Mouse (Mus musculus) neural tube, embryonic 10.5 days (tissue): ENCODE results near the gene Adcyap1.

Source experiments
- DNase-seq: peaks from one replicate; pipeline ENCODE4 v3.0.0-alpha.2; 2017; ENCODE audit warnings: low spot score; ENCODE audit errors: extremely low spot score

The Adcyap1 gene

DNA sequence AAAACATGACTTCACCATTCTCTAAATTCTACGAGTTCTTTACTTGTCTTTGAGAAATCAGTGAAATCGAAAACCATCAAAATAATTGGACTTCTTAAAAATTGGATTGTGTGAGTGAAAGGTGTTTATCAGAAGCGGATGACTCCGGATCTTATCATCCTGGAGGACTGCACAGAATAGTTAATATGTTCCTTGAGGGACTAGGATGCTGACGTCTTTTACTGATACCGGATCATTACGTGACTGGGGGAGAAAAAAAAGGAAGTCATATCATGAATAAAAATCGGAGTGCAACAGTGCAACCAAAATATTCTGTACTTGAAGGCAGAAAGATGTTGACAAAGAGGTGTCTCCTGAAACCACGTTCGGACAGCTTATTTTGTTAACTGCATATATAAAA, at the start of gene Adcyap1:
TSS of gene Adcyap1 (plus strand) at position 301 of the 400 bp plus-strand sequence.
- DNase-seq: no peak

DNA sequence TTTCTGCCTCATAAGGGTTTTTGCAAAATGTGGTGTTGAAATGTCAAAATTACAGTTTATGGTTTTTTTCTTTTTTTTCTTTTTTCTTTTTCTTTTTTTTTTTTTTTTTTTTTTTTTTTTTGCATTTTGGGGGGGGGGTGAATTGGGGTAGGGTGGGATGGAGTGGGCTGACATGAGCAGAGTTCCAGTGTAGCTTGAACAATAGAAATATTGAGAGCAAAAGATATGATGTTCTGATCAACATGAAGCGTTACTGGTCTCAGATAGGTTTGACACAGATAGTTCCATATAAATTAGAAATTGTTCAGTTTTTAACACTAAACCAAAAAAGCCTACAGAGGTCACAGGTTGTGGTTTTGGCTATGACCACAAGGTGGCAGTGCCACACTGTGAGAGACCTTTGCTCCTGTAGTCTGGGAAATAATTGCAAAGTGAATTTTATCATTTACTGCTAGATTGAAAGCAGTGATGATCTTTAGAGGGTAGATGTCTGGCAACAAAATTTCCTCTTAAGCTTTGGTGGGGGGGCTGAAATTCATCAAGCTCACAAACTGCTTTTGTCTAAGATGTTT, 40.5 kb upstream of the Adcyap1 start:
- DNase-seq: peak; percentile 67

DNA sequence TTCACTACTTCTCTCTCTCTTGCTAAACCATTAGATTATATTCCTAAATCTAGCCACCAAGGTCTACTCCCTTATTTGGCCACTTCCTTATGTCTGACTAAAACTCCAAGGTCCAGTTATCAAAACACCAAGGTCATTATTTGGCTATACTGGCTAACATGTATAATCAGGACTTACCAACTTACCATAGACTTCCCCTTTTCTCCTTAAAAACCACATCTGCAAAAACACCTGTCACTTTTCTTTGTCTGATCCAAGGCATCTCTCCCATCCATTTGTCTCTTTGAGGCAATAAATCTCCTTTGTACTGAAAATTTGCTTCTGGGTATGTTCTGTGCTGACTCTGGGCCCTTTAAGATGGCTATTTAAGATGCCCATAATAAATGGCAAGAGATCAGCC, 29.2 kb upstream of the Adcyap1 start:
- no peak for DNase-seq

DNA sequence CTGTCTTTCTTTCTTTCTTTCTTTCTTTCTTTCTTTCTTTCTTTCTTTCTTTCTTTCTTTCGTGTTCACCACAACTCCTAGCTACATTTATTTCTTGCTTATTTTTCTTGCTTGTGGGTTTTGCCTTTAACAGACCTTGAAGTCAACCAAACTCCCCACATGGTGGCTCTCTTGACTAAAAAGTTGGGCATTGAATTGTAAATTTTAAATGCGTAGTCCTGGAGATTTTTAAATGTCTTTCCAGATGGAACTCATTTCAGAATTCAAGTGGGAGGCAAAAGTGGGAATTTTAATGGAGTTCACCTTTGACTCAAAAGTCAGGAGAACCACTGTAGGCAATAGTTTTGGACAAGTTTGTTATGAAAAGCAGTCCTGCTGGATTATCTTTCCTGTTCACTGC, 2.0 kb upstream of the Adcyap1 start:
- no peak for DNase-seq

DNA sequence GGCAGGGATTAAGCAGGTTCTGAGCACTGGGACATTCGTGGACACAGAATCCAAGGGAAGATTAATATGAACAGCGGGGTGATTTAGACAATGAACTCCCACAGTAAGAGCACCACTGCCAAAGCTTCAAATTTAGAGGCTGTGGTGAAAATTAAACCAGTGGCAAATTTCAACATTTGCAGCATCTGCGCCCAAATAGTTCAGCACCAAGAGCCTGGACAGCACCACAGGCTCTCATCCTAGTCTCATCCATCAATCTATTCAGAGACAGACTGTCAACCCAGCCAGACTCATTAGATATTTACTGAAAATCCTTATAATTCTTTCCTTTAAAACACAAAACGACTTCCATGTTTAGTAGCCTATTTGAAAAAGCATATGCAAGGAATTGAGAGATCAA, 604 bp upstream of the Adcyap1 start:
- DNase-seq: peak; percentile 24

DNA sequence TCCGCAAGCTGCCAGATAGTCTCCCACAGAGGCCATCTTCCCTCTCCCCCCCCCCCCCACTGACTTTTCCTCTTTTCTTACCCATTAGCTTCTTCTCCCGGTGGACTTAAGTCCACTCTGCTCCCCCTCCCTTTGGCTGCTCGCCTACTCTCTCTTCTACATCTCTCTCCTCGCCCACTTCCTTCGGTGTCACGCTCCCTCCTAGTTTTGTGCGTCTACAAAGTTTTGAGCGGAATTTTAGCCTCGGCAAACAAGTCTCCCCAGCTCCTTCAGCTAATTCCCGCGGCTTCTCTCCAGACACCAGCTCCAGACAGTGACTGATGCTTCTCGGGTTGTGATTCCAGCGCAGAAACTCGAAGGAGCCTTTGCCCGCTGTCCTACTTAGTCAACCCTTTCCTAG, 401 bp downstream of the Adcyap1 start:
- DNase-seq: peak; percentile 21

DNA sequence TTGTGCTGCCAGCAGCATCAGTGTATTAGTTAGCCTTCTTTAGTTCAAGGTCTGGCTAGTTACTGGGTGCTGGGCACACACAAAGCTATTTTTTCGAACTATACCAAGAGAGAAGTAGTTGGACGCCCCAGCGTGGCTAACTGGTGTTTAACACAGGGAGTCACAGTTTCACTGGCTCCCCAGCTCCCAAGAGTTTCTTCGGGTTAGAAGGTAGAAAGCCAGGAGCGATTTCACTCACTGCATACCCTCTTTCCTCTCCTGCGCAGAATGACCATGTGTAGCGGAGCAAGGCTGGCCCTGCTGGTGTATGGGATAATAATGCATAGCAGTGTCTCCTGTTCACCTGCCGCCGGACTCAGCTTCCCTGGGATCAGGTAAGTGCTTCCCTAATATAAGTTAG, 930 bp downstream of the Adcyap1 start:
- DNase-seq: peak; percentile 38

DNA sequence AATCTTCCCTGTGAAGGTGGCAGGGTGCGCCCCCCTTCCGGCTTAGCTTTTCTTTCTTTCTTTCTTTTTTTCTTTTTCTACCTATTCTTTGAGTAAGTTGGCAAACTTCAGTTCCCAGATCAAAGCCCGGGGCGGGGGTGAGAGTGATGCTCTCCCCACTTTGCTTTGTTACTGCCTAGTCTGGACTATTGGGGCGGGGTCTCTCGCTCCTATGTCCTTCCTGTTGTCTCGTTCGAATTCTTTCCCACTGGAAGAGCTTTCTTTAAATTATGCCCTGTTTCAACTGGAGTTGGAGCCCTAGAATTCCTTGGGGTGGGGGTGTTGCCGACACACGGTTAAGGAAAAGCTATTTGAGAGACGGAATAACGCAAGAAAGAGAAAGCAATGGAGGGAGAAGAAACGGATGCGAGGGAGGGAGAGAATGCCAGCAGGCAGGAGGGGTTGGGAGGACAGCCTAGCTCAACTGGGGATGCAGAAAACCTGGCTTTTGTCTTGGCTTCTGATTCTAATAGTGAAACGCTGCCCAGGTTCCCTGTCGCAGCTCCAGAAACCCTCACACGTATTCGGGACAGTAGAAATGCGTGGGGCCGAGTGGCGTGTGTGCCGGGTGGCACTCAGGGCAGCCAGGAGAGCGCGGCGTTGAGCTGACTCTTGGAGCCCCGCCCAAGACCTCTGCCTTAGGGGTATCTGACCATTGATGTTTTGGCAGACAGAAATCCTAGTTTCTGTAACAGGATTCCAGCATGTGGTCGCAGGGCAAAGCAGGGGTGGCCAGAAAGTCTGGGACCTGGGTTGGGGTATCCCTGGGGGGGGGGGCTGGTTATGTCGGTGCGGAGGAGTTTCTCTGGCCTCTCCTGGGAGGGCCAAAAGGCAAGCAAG, 1.8 kb downstream of the Adcyap1 start:
- peak; percentile 38 for DNase-seq

DNA sequence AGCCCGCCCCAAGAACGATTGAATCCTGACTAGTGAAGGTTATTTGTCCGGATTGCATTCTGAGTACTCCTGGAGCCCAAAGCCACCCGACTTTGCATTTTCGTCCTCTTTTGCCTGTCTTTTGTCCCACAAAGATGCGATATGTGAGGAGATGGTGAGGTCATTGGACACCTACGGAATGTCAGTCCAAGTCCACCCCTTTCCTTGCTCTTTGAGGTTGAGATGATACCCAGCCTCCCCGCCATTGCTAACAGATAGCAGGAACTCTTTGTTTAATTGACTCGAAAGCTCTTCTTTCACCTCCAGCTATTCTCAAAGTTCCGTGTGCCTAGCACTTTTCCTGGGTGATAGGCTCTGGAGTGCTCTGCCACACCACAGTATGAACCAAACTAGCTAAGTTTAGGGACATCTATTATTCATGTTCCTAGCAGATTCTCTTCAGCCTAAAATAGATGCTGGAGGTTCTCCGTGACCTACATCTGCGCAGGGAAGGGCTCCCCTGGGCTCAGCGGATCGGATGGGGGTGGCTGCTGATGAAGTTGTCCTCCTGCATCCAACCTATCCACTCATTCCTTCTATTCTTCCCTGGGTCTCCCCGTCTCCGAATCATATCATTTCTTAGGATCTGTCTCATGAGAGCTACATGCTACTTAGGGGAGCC, 2.6 kb downstream of the Adcyap1 start:
- DNase-seq: peak; percentile 45

DNA sequence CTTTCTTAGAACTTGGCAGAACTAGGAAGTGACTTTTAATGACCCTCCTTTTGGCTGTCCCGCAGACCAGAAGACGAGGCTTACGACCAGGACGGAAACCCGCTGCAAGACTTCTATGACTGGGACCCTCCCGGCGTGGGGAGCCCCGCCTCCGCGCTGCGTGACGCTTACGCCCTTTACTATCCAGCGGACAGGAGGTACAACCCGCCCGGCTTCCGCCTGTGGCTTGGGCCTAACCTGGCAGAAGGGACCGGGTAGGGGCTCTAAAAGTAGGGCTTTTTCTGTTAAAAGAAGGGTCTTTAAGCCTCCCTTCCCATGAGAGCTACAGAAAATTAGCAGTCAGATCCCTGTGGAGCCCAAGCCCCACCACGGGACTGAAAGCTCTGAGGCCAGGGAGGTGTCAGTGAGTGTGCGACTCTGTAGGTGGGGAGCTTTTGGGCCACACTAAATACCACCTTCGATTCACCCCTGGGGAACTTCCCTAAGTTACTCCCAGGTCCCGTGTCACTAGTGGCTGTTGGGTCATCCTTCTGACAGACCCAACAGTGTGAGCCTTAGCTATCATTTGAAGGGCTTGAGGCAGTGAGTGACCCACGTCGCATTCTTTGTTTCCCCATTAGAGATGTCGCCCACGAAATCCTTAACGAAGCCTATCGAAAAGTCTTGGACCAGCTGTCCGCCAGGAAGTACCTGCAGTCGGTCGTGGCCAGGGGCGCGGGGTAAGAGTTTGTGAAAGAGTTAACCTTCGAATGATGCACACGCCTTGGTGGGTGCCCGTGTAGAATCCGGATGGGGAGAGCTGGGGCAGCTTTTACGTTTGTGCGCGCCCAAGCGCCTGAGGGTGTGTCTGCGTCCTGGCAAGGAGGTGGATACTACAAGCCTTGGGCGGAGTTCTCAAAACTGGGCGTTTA, 3.6 kb downstream of the Adcyap1 start:
- peak; percentile 60 for DNase-seq

DNA sequence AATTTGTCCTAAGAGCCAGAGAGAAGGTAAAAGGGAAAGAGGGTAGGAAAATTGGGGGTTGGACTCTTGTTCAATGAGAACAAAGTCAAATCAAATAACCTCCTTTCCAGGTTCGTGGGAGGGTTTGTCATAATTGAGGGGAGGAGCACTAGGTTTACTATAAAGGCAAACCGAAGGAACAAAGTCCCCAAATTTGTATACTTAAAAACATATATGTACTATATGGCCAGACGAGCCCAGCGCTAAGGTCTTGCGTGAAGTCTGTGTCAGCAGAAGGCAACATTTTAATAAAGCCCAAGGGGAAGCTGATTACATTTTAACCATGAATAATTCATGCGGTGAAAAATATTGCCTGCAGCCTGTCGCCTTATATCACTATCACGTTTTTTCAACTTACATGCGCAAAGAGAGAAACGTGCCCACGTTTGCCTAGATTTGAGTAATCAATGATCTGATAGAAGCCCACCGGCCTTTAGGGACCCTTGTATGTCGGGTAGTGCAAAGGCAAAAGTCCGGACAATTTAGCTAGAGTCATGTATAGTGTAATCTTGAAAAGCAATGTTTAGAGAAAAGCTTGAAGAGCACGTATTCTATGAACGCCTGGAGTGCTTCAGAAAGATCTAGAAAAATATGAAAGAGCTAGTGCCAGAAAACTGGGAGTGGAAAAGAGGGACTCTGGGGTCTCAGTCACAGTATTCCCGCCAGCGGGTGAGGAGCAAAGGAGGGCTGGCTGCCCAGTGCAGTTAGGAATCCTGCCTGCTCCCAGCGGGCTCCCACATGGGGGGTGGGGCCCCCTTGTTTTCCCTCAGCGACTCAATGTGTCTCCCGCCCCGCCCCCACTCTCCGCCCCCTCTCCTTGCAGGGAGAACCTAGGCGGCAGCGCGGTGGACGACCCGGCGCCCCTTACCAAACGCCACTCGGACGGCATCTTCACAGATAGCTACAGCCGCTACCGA, 4.5 kb downstream of the Adcyap1 start:
- DNase-seq: peak; percentile 65

DNA sequence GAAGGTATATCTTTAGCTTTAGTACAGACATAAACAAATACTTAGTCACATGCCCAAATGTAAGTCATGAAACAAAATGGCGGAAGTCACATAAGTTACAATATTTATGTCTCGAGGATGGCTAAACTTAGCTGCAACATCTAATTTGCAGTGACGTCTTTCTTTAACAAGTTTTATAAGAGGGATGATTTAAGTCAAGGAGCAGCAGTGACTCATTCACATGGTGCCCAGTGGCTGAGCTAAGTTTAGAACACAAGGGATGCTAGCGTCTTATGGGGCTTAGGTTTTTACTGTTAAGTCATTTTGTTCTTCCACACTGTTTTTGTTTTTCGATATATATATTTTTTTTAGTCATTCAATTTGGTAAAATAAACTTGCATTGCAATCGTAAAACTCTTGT, 19.0 kb downstream of the Adcyap1 start:
- no peak for DNase-seq

DNA sequence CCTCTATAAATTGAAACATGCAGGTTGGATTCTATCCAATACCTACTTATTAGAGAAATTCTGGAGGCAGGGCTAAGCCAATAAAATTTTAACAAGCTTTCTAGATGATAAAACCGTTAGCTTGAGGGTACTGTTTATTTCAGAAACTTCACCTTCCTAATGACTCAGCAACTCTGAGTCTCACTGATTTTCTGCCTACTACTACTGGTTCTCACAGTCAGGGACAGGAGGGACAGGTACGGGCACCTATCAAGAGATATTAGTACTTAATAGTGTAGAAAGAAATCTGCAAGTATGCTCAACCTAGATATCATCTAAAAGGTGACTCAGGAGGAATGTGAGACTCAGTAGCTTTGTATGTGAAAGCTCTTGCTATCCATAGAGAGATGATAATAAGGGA, 19.8 kb downstream of the Adcyap1 start:
- no peak for DNase-seq

DNA sequence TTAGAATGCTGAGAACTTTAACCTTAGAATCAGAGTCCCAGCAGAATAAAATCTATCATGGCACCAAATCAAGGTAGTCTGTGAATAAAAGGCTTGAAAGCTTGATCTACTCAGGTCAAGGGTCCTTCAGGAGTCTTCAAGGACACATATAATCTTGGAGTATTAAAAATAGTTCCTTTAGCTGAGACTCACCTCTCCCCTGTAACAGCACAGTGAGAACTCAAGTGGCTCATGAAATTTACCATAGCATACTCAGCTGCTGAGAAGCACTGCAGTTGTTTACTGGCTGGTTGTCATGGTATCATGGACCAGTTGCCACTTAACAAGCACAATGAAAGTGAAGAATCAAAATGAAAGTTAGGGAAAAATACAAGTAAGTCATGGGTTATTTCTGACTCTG, 38.5 kb downstream of the Adcyap1 start:
- no peak for DNase-seq
